Mouse (Mus musculus) neural tube, embryonic 14.5 days (tissue): Measurements from ENCODE around the gene Col8a1. TPM values are rescaled to one million over a fixed set of nuclear protein-coding genes. Genes with fewer than 3 reads are reported as not detected.

Experiments
- ATAC-seq: fragments of 200-750 bp; cut with Nextera tagmentation; 2 replicates; pipeline ENCODE4 v1.8.0; 2017; ENCODE audit warnings: low read depth, mild to moderate bottlenecking, moderate TSS enrichment, moderate library complexity
- H3K27ac ChIP-seq: fragments of 300-500 bp; sonication (generic); 2 replicates; pipeline ENCODE4 v1.5.1; 2014; ENCODE audit warnings: low read depth, mild to moderate bottlenecking, control low read depth, low read length, moderate library complexity, mixed read lengths
- H3K27me3 ChIP-seq: fragments of 300-500 bp; sonication (generic); 2 replicates; pipeline ENCODE4 v1.6.1; 2014; ENCODE audit warnings: low read length; ENCODE audit not compliant: control insufficient read depth, insufficient read depth
- H3K36me3 ChIP-seq: fragments of 300-500 bp; sonication (generic); 2 replicates; pipeline ENCODE4 v1.6.1; 2014; ENCODE audit warnings: low read length, mixed read lengths; ENCODE audit not compliant: control insufficient read depth, insufficient read depth
- H3K4me1 ChIP-seq: fragments of 300-500 bp; sonication (generic); 2 replicates; pipeline ENCODE4 v1.6.1; 2014; ENCODE audit warnings: low read length; ENCODE audit not compliant: control insufficient read depth, insufficient read depth
- H3K4me2 ChIP-seq: fragments of 300-500 bp; sonication (generic); 2 replicates; pipeline ENCODE4 v1.6.1; 2014; ENCODE audit warnings: mild to moderate bottlenecking, low read depth, low read length, control low read depth
- H3K4me3 ChIP-seq: fragments of 300-500 bp; sonication (generic); 2 replicates; pipeline ENCODE4 v1.5.1; 2014; ENCODE audit warnings: low read depth, low read length, control low read depth, mixed read lengths
- H3K9ac ChIP-seq: fragments of 300-500 bp; sonication (generic); replicated peaks from 2 replicates; pipeline ENCODE4 v1.6.1; 2014; ENCODE audit warnings: low read depth, mild to moderate bottlenecking, control low read depth, low read length, mixed read lengths
- H3K9me3 ChIP-seq: fragments of 300-500 bp; sonication (generic); 2 replicates; pipeline ENCODE4 v1.6.1; 2016; ENCODE audit warnings: low read length; ENCODE audit not compliant: control insufficient read depth
- WGBS: fragments of 180-500 bp; shearing (Covaris S2); extraction: QIAGEN DNeasy Blood & Tissue Kit; methylation state at CpG from one replicate; pipeline ENCODE4 v1.1.7; 2014; 5-methylcytosine and 5-hydroxymethylcytosine counted together
- polyA plus RNA-seq: library from polyadenylated mRNA; unstranded; fragments of >200 nt; fragmentation: Nextera tagmentation; extraction: Ambion mirVana; gene quantifications from 2 replicates; pipeline ENCODE4 v1.2.1, GENCODE M21; 2014

Gene Col8a1
- polyA plus RNA-seq, 1 experiment from 2014 or later: 2.5 TPM

- ATAC-seq: no peak
- H3K27ac ChIP-seq: no peak overlapping the region
- no peak overlapping the region for H3K4me2 ChIP-seq
- WGBS: 51% methylated on average over 2 of the region's 2 CpGs
- no peaks in the 10 kb centered on the region for H3K4me1 ChIP-seq
- H3K4me3 ChIP-seq: no peak overlapping the region
- H3K27me3 ChIP-seq: no peaks in the 10 kb centered on the region
- no peaks in the 10 kb centered on the region for H3K9me3 ChIP-seq
- no peaks in the 10 kb centered on the region for H3K36me3 ChIP-seq
- H3K9ac ChIP-seq: no peak overlapping the region
Measured at GRCm38 (mm10) chr16:57750549-57750948, 4.0 kb downstream of the Col8a1 start.

DNA sequence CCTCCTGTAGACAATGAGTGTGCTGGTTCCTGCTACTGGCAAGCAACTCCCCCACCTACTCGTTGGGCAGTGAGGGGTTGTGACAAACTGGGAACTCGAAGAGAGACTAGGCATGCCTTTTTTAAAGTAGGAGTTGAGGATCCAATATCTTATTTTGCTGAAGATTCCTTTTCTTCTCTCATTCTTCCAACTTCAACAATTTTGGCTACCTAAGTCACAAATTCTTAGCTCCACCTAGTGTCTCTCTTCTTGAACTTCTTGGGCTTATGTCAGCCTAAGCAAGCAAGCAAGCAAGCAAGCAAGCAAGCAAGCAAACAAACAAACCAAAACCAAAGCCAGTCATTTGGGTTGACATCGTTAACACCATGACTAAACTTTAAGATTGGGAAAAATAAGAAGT lies 6.4 kb downstream of the Col8a1 start:
- Histone ChIP-seq H3K4me1 (no peaks in the 10 kb centered on the region), H3K9ac (no peak overlapping the region), H3K4me3 (no peak overlapping the region), H3K36me3 (no peaks in the 10 kb centered on the region), H3K27ac (no peak overlapping the region), H3K27me3 (no peaks in the 10 kb centered on the region), H3K9me3 (no peaks in the 10 kb centered on the region), H3K4me2 (no peak overlapping the region)
- WGBS: 85% methylated on average over 3 of the region's 3 CpGs
- no peak for ATAC-seq

DNA sequence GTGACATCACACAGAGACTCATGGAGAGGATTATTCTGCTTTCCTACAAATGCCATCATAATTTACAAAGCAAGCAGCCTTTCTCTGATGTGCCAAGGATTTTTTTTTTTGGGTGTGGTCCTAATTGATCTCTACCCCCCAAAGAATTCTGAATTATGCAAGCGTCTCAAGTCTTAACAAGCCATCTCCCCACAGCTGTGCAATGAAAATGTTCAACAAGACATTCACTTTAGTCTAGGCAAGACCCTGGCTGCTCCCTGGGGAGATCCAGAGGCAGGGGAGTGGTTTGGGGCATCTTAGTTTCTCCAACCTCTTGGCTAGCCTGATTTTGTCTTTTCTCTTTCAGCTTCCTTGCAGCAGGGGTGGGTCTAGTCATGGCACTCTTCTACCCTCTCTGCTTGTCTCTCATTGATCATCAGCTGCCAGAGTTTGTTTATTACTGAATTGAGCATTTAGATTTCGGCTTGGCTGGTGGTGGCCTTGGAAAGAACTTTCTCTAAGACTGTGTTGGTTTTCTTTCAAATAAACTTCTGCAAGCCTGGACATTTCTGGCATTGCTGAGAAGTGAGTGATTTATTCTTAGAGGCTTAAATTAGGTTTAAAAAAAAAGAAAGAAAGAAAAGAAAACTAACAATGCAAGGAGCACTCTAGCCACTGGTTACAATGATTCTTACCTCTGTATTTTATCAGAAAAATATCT lies 7.0 kb downstream of the Col8a1 start:
- H3K27me3 ChIP-seq: no peaks in the 10 kb centered on the region
- H3K4me2 ChIP-seq: no peak overlapping the region
- WGBS: 74% methylated on average over 2 of the region's 2 CpGs
- H3K4me3 ChIP-seq: no peak overlapping the region
- no peak for ATAC-seq
- no peaks in the 10 kb centered on the region for H3K9me3 ChIP-seq
- no peak overlapping the region for H3K27ac ChIP-seq
- no peak overlapping the region for H3K9ac ChIP-seq
- no peaks in the 10 kb centered on the region for H3K4me1 ChIP-seq
- H3K36me3 ChIP-seq: no peaks in the 10 kb centered on the region

DNA sequence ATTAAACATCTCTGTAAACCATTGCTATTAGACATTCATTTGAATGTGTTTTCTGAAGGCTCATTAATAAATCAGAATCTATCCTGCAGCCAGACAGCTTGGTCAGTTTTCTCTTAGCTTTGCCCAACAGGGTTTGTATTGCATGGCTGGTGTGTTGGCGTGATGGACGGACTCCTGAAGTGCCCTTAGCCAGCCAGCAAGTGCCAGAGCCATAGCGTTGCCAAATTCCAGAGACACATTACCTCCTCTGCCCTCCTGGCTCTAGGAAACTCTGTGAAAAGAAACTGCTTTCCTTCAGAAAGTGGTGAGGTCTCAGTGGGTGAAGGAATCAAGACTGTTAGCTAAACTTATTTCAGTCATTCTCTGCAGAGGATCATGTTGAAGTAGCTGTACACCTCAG lies 14.4 kb downstream of the Col8a1 start:
- Histone ChIP-seq H3K27me3 (no peaks in the 10 kb centered on the region), H3K4me3 (no peak overlapping the region), H3K4me2 (no peak overlapping the region), H3K27ac (no peak overlapping the region), H3K36me3 (no peaks in the 10 kb centered on the region), H3K9ac (no peak overlapping the region), H3K4me1 (no peaks in the 10 kb centered on the region), H3K9me3 (no peaks in the 10 kb centered on the region)
- no peak for ATAC-seq
- WGBS: 84% methylated on average over 3 of the region's 3 CpGs

DNA sequence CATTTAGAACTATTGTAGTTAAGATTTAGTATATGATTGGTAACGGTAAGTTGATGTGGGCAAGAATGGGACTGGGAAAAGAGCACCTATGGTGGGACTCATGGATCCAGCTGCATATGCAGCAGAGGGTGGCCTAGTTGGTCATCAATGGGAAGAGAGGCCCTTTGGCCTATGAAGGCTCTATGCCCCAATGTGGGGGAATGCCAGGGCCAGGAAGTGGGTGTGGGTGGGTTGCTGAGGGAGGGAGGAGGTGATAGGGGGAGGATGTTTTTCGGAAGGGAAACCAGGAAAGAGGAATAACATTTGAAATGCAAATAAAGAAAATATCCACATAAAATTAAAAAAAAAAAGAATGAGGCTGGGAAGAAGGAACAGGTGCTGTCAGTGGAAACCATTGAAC lies 19.6 kb downstream of the Col8a1 start:
- H3K9ac ChIP-seq: no peak overlapping the region
- H3K4me3 ChIP-seq: no peak overlapping the region
- H3K4me2 ChIP-seq: no peak overlapping the region
- no peak for ATAC-seq
- H3K9me3 ChIP-seq: no peaks in the 10 kb centered on the region
- no peaks in the 10 kb centered on the region for H3K36me3 ChIP-seq
- no peaks in the 10 kb centered on the region for H3K4me1 ChIP-seq
- H3K27ac ChIP-seq: no peak overlapping the region
- no peaks in the 10 kb centered on the region for H3K27me3 ChIP-seq
- 96% methylated on average over 2 of the region's 2 CpGs for WGBS

GRCm38 (mm10) chr16:57733545-57733944 lies 21.0 kb downstream of the Col8a1 start:
- Histone ChIP-seq H3K9ac (no peak overlapping the region), H3K4me3 (no peak overlapping the region), H3K4me2 (no peak overlapping the region), H3K4me1 (no peaks in the 10 kb centered on the region), H3K27ac (no peak overlapping the region), H3K27me3 (no peaks in the 10 kb centered on the region), H3K36me3 (no peaks in the 10 kb centered on the region), H3K9me3 (no peaks in the 10 kb centered on the region)
- ATAC-seq: no peak
- WGBS: 84% methylated on average over 1 of the region's 1 CpGs

DNA sequence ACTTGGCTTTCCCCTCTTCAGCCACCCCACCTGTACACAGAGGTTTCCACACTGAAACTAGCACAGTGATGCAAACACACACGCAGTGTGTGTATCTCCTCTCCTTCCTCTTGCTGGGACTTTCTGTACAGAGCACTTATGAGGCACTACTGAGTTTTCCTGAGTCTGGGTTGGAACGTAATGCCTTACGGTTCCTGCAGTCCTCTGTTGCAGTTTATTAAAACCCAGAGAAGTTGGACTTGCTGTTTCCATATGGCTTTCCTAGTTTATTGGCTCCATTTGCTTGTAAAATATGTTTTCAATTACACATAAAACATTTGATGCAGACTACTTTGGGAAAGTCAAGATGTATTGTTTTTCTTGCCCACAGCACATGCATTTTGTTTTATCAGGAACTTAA lies 21.4 kb downstream of the Col8a1 start:
- ATAC-seq: no peak
- no peak overlapping the region for H3K9ac ChIP-seq
- H3K4me2 ChIP-seq: no peak overlapping the region
- H3K27me3 ChIP-seq: no peaks in the 10 kb centered on the region
- H3K9me3 ChIP-seq: no peaks in the 10 kb centered on the region
- no peak overlapping the region for H3K27ac ChIP-seq
- H3K4me3 ChIP-seq: no peak overlapping the region
- H3K36me3 ChIP-seq: no peaks in the 10 kb centered on the region
- WGBS: 92% methylated on average over 3 of the region's 3 CpGs
- no peaks in the 10 kb centered on the region for H3K4me1 ChIP-seq

DNA sequence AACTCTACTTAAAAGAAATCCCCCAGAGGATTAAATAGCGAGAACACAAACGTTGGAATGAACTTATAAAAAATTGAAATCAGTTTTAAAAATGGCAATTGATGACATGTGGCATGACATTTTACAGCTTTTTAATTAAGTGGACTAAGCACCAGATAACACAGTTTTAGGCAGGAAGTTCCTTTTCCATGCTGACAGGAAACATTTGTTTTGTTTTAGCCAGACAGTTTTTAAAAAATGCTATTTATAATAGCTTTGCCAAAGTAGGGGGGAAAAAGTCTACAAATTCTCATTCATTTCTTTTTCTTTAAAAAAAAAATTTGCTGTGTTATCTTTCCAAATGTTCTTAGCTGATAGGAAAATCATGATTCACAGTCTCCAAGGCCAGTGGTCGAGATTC lies 29.6 kb downstream of the Col8a1 start:
- no peak for ATAC-seq
- H3K9me3 ChIP-seq: no peaks in the 10 kb centered on the region
- no peak overlapping the region for H3K4me3 ChIP-seq
- H3K9ac ChIP-seq: no peak overlapping the region
- no peaks in the 10 kb centered on the region for H3K36me3 ChIP-seq
- no peaks in the 10 kb centered on the region for H3K27me3 ChIP-seq
- H3K4me2 ChIP-seq: no peak overlapping the region
- H3K27ac ChIP-seq: no peak overlapping the region
- no peaks in the 10 kb centered on the region for H3K4me1 ChIP-seq
- 66% methylated on average over 3 of the region's 3 CpGs for WGBS

GRCm38 (mm10) chr16:57718982-57719381 lies 35.6 kb downstream of the Col8a1 start:
- no peak for ATAC-seq
- Histone ChIP-seq H3K9me3 (no peaks in the 10 kb centered on the region), H3K4me1 (no peaks in the 10 kb centered on the region), H3K27me3 (no peaks in the 10 kb centered on the region), H3K27ac (no peak overlapping the region), H3K9ac (no peak overlapping the region), H3K4me3 (no peak overlapping the region), H3K4me2 (no peak overlapping the region), H3K36me3 (no peaks in the 10 kb centered on the region)
- WGBS: 85% methylated on average over 2 of the region's 2 CpGs
